Mouse (Mus musculus) liver, adult 2 months (tissue): ENCODE data around the gene Slc2a2. TPM values are rescaled to one million over a fixed set of nuclear protein-coding genes. Genes with fewer than 3 reads are reported as not detected.
A peak's percentile ranks its signal among the peaks of the same experiment; 100 is the strongest.

Experiments used
- DNase-seq: peaks from one replicate; pipeline ENCODE4 v3.0.0-alpha.2; 2011; ENCODE audit warnings: low read depth, low spot score; ENCODE audit errors: extremely low read depth
- H3K27ac ChIP-seq: fragments of 200-500 bp; replicated peaks from 2 replicates; pipeline ENCODE4 v1.5.1; 2012; ENCODE audit warnings: low read depth, mild to moderate bottlenecking, control low read depth, inconsistent platforms, low read length; ENCODE audit not compliant: insufficient read depth
- H3K27me3 ChIP-seq: fragments of 200-500 bp; 2 replicates; pipeline ENCODE4 v1.6.1; 2012; ENCODE audit warnings: mild to moderate bottlenecking, moderate library complexity, low read length, inconsistent platforms; ENCODE audit not compliant: control insufficient read depth, insufficient read depth
- H3K36me3 ChIP-seq: fragments of 200-500 bp; 2 replicates; pipeline ENCODE4 v1.6.1; 2012; ENCODE audit warnings: low read length, inconsistent platforms; ENCODE audit not compliant: control insufficient read depth, insufficient read depth
- H3K4me1 ChIP-seq: fragments of 200-500 bp; 2 replicates; pipeline ENCODE4 v1.6.1; 2011; ENCODE audit warnings: low read length; ENCODE audit not compliant: control insufficient read depth, insufficient read depth
- H3K4me3 ChIP-seq: fragments of 200-500 bp; 2 replicates; pipeline ENCODE4 v1.5.1; 2011; ENCODE audit warnings: low read depth, mild to moderate bottlenecking, control low read depth, low read length, moderate library complexity; ENCODE audit not compliant: insufficient read depth
- H3K79me2 ChIP-seq: fragments of 200-500 bp; 2 replicates; pipeline ENCODE4 v1.6.1; 2012; ENCODE audit warnings: inconsistent platforms, mild to moderate bottlenecking, low read length, moderate library complexity; ENCODE audit not compliant: control insufficient read depth, insufficient read depth
- H3K9ac ChIP-seq: fragments of 200-500 bp; 2 replicates; pipeline ENCODE4 v1.6.1; 2012; ENCODE audit warnings: low read depth, mild to moderate bottlenecking, control low read depth, inconsistent platforms, low read length
- CTCF ChIP-seq: fragments of 200-500 bp; IDR thresholded peaks from 2 replicates; pipeline ENCODE4 v1.5.1; 2011; ENCODE audit warnings: low read depth, low read length, control low read depth
- POLR2A ChIP-seq: fragments of 200-500 bp; IDR thresholded peaks from 2 replicates; pipeline ENCODE4 v1.6.1; 2011; ENCODE audit warnings: low read length, control low read depth; ENCODE audit not compliant: insufficient read depth; ENCODE audit errors: extremely low read depth
- WGBS: fragments of 180-500 bp; shearing (Covaris S2); methylation state at CpG from one replicate; pipeline ENCODE4 v1.1.7; 2018; 5-methylcytosine and 5-hydroxymethylcytosine counted together
- polyA plus RNA-seq: library from polyadenylated mRNA; depleted of rRNA; stranded (reverse); fragments of >200 nt; gene quantifications from 2 replicates; pipeline ENCODE4 v1.2.3, GENCODE M21; 2012
- total RNA-seq: library from RNA; depleted of rRNA; stranded (reverse); fragments of >200 nt; gene quantifications from 2 replicates; pipeline ENCODE4 v1.2.3, GENCODE M21; 2014

Gene Slc2a2
- total and polyA plus RNA-seq, 2 experiments = 208 to 337 TPM

GRCm38 (mm10) chr3:28734712-28735111, 37.0 kb downstream of the Slc2a2 start:
- 80% methylated on average over 2 of the region's 2 CpGs for WGBS
- no peak overlapping the region for H3K4me3 ChIP-seq
- no peaks in the 10 kb centered on the region for H3K27me3 ChIP-seq
- H3K79me2 ChIP-seq = no peaks in the 10 kb centered on the region
- TF ChIP-seq POLR2A (no peak), CTCF (no peak)
- peaks cover 10% of the 10 kb centered on the region for H3K4me1 ChIP-seq
- H3K9ac ChIP-seq = no peak overlapping the region
- no peak for DNase-seq
- H3K27ac ChIP-seq = no peak overlapping the region
- no peaks in the 10 kb centered on the region for H3K36me3 ChIP-seq

DNA sequence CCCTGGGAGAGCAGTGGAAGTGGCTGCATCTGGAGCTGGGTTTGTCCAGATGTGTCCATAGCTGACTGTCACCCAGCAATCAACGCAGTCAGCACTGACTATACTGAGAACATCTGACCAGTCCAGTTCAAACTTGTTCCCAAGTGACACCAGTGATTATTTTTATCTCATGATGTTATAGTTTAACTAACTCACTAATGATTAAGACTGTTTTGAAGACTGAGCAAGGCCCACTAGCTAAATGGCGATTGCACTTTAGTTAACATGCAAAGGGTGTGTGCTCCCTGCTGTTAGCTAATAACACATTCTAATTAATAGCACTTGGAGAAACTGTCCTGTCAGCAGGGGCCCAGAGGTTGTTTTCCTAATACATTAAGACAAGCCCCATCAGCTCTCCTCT, 39.3 kb downstream of the Slc2a2 start:
- Histone ChIP-seq H3K27me3 (no peaks in the 10 kb centered on the region), H3K36me3 (no peaks in the 10 kb centered on the region), H3K4me3 (no peak overlapping the region), H3K4me1 (peaks cover 14% of the 10 kb centered on the region), H3K27ac (peak overlapping the region; percentile 81), H3K9ac (no peak overlapping the region), H3K79me2 (no peaks in the 10 kb centered on the region)
- 26% methylated on average over 2 of the region's 2 CpGs for WGBS
- DNase-seq = peak; percentile 94
- TF ChIP-seq CTCF (no peak), POLR2A (no peak)

GRCm38 (mm10) chr3:28740353-28740752, 42.6 kb downstream of the Slc2a2 start:
- DNase-seq = no peak
- no peak for TF ChIP-seq POLR2A
- TF ChIP-seq CTCF = no peak
- Histone ChIP-seq H3K9ac (no peak overlapping the region), H3K4me3 (no peak overlapping the region), H3K4me1 (peaks cover 14% of the 10 kb centered on the region), H3K79me2 (no peaks in the 10 kb centered on the region), H3K36me3 (no peaks in the 10 kb centered on the region), H3K27ac (no peak overlapping the region), H3K27me3 (no peaks in the 10 kb centered on the region)
- WGBS = 52% methylated on average over 6 of the region's 6 CpGs

DNA sequence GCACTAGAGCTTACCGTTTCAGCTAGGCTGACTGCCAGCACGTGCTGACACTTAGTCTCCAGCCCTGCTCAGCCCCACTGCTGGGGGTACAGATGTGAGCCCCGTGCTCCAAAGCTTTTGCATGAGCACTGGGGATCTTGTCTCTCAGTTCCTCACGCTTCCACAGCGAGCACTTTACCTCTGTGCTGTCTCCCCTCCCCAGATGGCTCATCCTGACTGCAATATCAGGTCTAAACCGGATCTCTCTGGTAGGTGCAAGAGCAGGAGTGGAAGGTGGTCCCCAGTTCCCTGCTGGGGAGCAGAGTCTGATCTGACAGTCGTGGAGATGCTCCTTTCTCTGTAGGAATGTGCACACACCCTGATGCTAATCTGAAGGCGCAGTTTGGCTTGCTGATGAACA, 45.5 kb downstream of the Slc2a2 start:
- TF ChIP-seq CTCF = no peak
- TF ChIP-seq POLR2A = no peak
- Histone ChIP-seq H3K4me1 (peaks cover 5% of the 10 kb centered on the region), H3K9ac (no peak overlapping the region), H3K27ac (no peak overlapping the region), H3K27me3 (no peaks in the 10 kb centered on the region), H3K4me3 (no peak overlapping the region), H3K79me2 (no peaks in the 10 kb centered on the region), H3K36me3 (no peaks in the 10 kb centered on the region)
- WGBS = 79% methylated on average over 8 of the region's 8 CpGs
- no peak for DNase-seq

DNA sequence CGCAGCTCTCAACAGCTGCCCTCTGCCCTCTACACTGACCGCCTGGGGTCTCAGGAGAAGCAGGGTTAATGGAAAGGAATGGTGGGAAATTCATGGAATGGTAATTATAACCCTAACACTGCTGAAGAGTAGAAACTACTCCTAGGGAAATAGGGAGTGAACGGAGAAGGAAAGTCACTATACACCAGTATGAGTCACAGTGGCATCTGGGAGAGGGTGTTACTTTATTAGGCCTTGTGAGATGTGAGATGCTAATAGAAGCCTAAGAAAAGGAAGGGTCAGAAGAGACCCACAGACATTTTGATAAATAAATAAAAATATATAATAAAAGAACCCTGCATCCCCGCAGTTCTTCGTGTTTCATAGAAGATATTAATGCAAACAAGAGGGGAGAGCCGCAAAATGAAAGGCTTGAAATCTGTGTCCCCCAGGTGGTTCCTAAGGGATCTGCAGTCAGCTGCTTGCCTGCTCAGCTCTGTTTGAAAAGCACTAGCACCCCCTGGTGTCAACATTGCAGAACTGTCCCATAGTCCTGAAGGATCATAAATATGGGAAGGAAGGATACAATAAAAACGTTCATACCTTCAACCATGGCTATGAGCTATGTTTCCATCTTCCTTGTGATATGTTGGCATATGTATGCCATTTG, 48.3 kb downstream of the Slc2a2 start:
- Histone ChIP-seq H3K27me3 (no peaks in the 10 kb centered on the region), H3K27ac (no peak overlapping the region), H3K9ac (no peak overlapping the region), H3K4me1 (no peaks in the 10 kb centered on the region), H3K36me3 (no peaks in the 10 kb centered on the region), H3K79me2 (no peaks in the 10 kb centered on the region), H3K4me3 (no peak overlapping the region)
- 31% methylated on average over 7 of the region's 7 CpGs for WGBS
- DNase-seq = peak; percentile 77
- peak; percentile 89 for TF ChIP-seq CTCF
- TF ChIP-seq POLR2A = no peak

DNA sequence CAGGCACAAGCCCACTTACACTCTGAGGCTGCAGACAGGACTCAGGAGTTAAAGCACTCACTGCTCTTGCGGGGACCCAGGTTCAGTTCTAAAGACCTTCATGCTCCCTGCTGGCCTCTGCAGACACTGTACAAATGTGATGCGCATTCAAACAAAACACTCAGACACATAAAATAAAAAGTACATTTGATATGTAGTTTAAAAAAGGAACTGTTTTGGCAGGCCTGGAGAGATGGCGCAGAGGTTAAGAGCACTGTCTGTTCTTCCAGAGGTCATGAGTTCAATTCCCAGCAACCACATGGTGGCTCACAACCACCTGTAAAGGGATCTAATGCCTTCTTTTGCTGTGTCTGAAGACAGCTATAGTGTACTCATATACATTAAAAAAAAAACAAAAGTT, 50.4 kb downstream of the Slc2a2 start:
- 91% methylated on average over 3 of the region's 3 CpGs for WGBS
- H3K36me3 ChIP-seq = no peaks in the 10 kb centered on the region
- H3K9ac ChIP-seq = no peak overlapping the region
- no peaks in the 10 kb centered on the region for H3K4me1 ChIP-seq
- no peak overlapping the region for H3K4me3 ChIP-seq
- DNase-seq = no peak
- TF ChIP-seq POLR2A (no peak), CTCF (no peak)
- H3K27ac ChIP-seq = no peak overlapping the region
- H3K79me2 ChIP-seq = no peaks in the 10 kb centered on the region
- no peaks in the 10 kb centered on the region for H3K27me3 ChIP-seq
